Mouse (Mus musculus) limb, embryonic 13.5 days (tissue): ENCODE results near the gene Atxn2l. TPM values are rescaled to one million over a fixed set of nuclear protein-coding genes. Genes with fewer than 3 reads are reported as not detected.

Source experiments
- ATAC-seq: fragments of 200-750 bp; cut with Nextera tagmentation; 2 replicates; pipeline ENCODE4 v1.8.0; 2017; ENCODE audit warnings: low read depth, moderate number of reproducible peaks, moderate TSS enrichment; ENCODE audit not compliant: low FRiP score
- H3K27ac ChIP-seq: fragments of 300-500 bp; sonication (generic); 2 replicates; pipeline ENCODE4 v1.5.1; 2015; ENCODE audit warnings: inconsistent platforms, mild to moderate bottlenecking, moderate library complexity
- H3K27me3 ChIP-seq: fragments of 300-500 bp; sonication (generic); 2 replicates; pipeline ENCODE4 v1.6.1; 2015; ENCODE audit warnings: mild to moderate bottlenecking, inconsistent platforms
- H3K36me3 ChIP-seq: fragments of 300-500 bp; sonication (generic); 2 replicates; pipeline ENCODE4 v1.6.1; 2015; ENCODE audit warnings: inconsistent platforms, mild to moderate bottlenecking, moderate library complexity
- H3K4me1 ChIP-seq: fragments of 300-500 bp; sonication (generic); 2 replicates; pipeline ENCODE4 v1.6.1; 2015; ENCODE audit warnings: inconsistent platforms
- H3K4me2 ChIP-seq: fragments of 300-500 bp; sonication (generic); replicated peaks from 2 replicates; pipeline ENCODE4 v1.6.1; 2015; ENCODE audit warnings: inconsistent platforms, mild to moderate bottlenecking, moderate library complexity
- H3K4me3 ChIP-seq: fragments of 300-500 bp; sonication (generic); 2 replicates; pipeline ENCODE4 v1.5.1; 2015; ENCODE audit warnings: moderate library complexity, mild to moderate bottlenecking, inconsistent platforms
- H3K9ac ChIP-seq: fragments of 300-500 bp; sonication (generic); 2 replicates; pipeline ENCODE4 v1.6.1; 2015; ENCODE audit warnings: mild to moderate bottlenecking, inconsistent platforms
- H3K9me3 ChIP-seq: fragments of 300-500 bp; sonication (generic); 2 replicates; pipeline ENCODE4 v1.6.1; 2016; ENCODE audit warnings: inconsistent platforms
- WGBS: fragments of 180-500 bp; shearing (Covaris S2); methylation state at CpG from one replicate; pipeline ENCODE4 v1.1.7; 2015; 5-methylcytosine and 5-hydroxymethylcytosine counted together
- polyA plus RNA-seq: library from polyadenylated mRNA; unstranded; fragments of >200 nt; fragmentation: Nextera tagmentation; extraction: Ambion mirVana; gene quantifications from 2 replicates; pipeline ENCODE4 v1.2.1, GENCODE M21; 2015

Atxn2l gene
- polyA plus RNA-seq, 1 experiment from 2014 or later, result 51.8 TPM

DNA sequence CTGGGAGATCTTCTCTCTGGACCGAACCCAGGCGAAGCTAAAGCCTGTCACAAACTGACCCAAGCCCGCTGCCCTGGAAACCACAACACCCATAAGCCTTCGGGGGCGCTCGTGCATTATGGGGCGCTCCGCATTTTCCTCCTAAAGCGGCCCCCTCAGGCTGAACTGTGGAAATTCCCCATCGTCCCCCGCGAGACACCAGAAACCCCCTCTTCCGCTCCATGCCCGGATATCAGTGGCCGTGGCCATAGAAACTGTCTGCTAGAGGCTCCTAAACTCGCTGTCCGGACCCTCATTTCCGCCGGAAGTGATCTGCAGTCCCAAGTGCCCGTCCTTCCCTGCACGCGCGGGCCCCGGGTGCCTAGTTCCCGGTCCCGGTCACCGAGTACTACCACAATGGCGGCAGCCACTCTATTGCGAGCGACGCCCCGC, 16.2 kb downstream of the Atxn2l start, which contains the start of gene Tufm:
TSS of gene Tufm (plus strand) at position 310 of the 432 bp plus-strand sequence.
- ATAC-seq, result peak; percentile 94

GRCm38 (mm10) chr7:126482392-126482871, 20.8 kb downstream of the Atxn2l start:
- WGBS, result under 1% methylated on average over 23 of the region's 23 CpGs
- Histone ChIP-seq H3K4me2 (peak overlapping the region; percentile 67), H3K9ac (peak overlapping the region; percentile 58), H3K27me3 (no peaks in the 10 kb centered on the region), H3K36me3 (no peaks in the 10 kb centered on the region), H3K4me1 (peaks cover 8% of the 10 kb centered on the region), H3K4me3 (peak overlapping the region; percentile 38), H3K9me3 (no peaks in the 10 kb centered on the region; the same call in 1 of the 2 replicates), H3K27ac (peak overlapping the region; percentile 73)
- ATAC-seq, result peak; percentile 75

More for the DNA sequence above, 16.2 kb downstream of the Atxn2l start, which contains the start of gene Tufm:
- Histone ChIP-seq H3K27me3 (no peaks in the 10 kb centered on the region), H3K4me1 (peaks cover 18% of the 10 kb centered on the region), H3K27ac (peak within 1 kb of the TSS; percentile 75), H3K4me3 (peak within 1 kb of the TSS; percentile 56), H3K9me3 (no peaks in the 10 kb centered on the region), H3K9ac (peak within 1 kb of the TSS; percentile 81), H3K4me2 (peak within 1 kb of the TSS; percentile 83), H3K36me3 (peaks cover 32% of the 10 kb centered on the region)
- WGBS, result under 1% methylated on average over 32 of the region's 32 CpGs

DNA sequence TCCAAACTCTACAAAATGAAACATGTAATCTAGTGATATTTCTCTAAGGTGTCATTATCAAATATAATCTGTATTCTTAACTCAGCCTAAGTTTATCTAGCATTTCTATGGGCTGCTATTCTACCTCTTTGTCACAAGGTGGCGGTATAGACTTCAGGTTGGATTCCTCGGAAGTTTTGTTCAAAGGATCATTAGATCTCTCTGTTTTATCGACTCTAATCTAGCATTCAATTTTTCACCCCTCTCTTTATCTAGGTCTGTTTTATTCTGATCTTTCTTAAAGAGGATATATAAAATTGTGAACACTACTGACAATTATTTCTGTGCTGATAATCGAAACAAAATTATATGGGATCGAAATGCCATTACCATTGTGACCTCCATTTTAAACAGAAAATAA, 21.5 kb downstream of the Atxn2l start:
- Histone ChIP-seq H3K27me3 (no peaks in the 10 kb centered on the region), H3K9ac (no peak overlapping the region), H3K4me2 (no peak overlapping the region), H3K4me3 (no peak overlapping the region), H3K4me1 (peaks cover 8% of the 10 kb centered on the region), H3K36me3 (no peaks in the 10 kb centered on the region), H3K9me3 (no peaks in the 10 kb centered on the region; the same call in 1 of the 2 replicates), H3K27ac (no peak overlapping the region)
- WGBS, result 22% methylated on average over 5 of the region's 5 CpGs
- no peak for ATAC-seq

DNA sequence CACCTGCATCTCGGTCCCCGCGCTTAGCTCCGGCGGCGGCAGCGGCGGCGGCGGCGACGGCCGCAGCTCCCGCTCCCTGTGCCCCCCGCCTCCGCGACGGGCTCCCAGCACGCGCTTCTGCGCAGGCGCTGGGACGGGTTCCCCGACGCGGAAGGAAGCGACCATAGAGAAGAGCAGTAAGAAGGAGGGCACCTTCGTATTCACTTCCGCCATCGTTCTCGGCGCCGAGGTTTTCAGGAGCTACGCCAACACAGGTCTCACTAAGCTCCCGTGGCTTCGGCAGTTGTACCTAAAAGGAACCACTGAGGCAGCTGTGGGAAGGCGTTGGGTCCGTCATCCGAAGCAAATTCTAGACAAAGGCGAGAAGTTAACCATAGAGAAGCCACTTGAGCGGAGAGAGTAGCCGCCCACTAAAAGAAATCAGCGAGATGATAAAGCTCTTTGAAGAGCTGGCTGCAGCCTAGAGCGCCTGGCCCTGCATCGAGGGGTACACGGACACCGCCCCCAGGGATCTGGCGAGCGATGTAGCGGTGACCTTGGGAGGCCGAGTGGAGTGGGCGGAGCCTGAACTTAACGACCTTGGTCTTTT, 28.1 kb downstream of the Atxn2l start, which contains the start of gene Sh2b1:
TSS of gene Sh2b1 (minus strand) at position 432 of the 589 bp plus-strand sequence.
- under 1% methylated on average over 53 of the region's 53 CpGs for WGBS
- Histone ChIP-seq H3K4me1 (peaks cover 22% of the 10 kb centered on the region), H3K4me3 (peak within 1 kb of the TSS; percentile 71), H3K27ac (peak within 1 kb of the TSS; percentile 92), H3K4me2 (peak within 1 kb of the TSS; percentile 92), H3K9me3 (no peaks in the 10 kb centered on the region), H3K27me3 (no peaks in the 10 kb centered on the region), H3K9ac (peak within 1 kb of the TSS; percentile 91), H3K36me3 (peaks cover 29% of the 10 kb centered on the region)
- ATAC-seq, result peak; percentile 90

- H3K36me3 ChIP-seq, result peaks cover 35% of the 10 kb centered on the region
- H3K9ac ChIP-seq, result peak overlapping the region; percentile 91
- H3K4me2 ChIP-seq, result peak overlapping the region; percentile 92
- H3K4me1 ChIP-seq, result peaks cover 22% of the 10 kb centered on the region
- peak overlapping the region; percentile 71 for H3K4me3 ChIP-seq
- under 1% methylated on average over 23 of the region's 27 CpGs for WGBS
- no peaks in the 10 kb centered on the region for H3K9me3 ChIP-seq
- H3K27ac ChIP-seq, result peak overlapping the region; percentile 92
- ATAC-seq, result peak; percentile 57
- no peaks in the 10 kb centered on the region for H3K27me3 ChIP-seq
Observed at GRCm38 (mm10) chr7:126474486-126474955, 28.7 kb downstream of the Atxn2l start.

GRCm38 (mm10) chr7:126473470-126474086, 29.7 kb downstream of the Atxn2l start:
- WGBS, result 81% methylated on average over 9 of the region's 9 CpGs
- no peak for ATAC-seq

DNA sequence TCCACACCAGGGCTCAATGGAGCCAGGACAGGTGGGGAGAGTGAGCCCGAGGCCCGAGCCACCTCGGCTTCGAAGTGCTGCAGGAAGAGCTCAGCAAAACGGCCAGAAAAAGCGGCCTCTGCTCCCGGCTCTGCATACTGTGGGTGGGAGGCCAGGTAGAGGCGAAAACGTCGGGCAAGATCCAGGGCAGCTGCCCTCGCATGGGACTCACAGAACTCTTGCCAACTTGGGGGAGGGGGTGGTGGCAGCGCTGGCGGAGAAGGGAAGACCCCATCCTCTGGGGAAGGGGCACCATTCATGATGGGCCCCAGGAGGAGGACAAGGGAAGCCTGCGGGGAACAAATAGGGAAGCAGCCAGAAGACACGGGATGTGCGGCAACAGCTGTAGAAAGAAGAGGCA, 30.5 kb downstream of the Atxn2l start:
- no peak for ATAC-seq
- WGBS, result 92% methylated on average over 16 of the region's 16 CpGs
- no peaks in the 10 kb centered on the region for H3K27me3 ChIP-seq

More at GRCm38 (mm10) chr7:126473470-126474086, 29.7 kb downstream of the Atxn2l start:
- Histone ChIP-seq H3K27ac (no peak overlapping the region; the same call in 1 of the 2 replicates), H3K4me3 (peak overlapping the region; percentile 71), H3K9ac (peak overlapping the region; percentile 91), H3K4me2 (peak overlapping the region; percentile 92), H3K27me3 (no peaks in the 10 kb centered on the region), H3K4me1 (peaks cover 22% of the 10 kb centered on the region), H3K9me3 (no peaks in the 10 kb centered on the region), H3K36me3 (peaks cover 45% of the 10 kb centered on the region)

DNA sequence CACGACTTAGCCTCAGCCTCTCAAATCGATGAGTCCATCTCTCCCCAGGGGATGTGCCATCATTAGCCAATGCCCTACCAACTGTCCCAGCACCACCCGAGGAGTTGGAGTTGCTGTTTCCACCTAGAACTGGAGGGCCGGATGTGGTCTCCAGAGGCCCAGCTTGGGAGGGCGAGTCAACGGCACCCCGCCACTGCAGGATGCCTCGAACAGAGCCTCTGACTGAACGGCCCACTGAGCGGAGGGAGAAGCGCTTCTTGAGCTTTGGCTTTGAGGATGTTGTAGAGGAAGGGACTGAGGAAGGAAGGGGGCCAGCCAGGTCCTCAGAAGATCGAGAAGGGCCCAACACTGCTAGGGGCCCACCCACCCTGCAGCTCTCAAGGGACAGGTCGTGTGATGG, 30.9 kb downstream of the Atxn2l start:
- Histone ChIP-seq H3K27ac (no peak overlapping the region), H3K4me2 (no peak overlapping the region), H3K4me3 (no peak overlapping the region), H3K4me1 (peaks cover 22% of the 10 kb centered on the region), H3K36me3 (peaks cover 57% of the 10 kb centered on the region), H3K9ac (no peak overlapping the region), H3K27me3 (no peaks in the 10 kb centered on the region), H3K9me3 (no peaks in the 10 kb centered on the region)
- 86% methylated on average over 13 of the region's 13 CpGs for WGBS
- no peak for ATAC-seq

More for the DNA sequence above, 30.5 kb downstream of the Atxn2l start:
- Histone ChIP-seq H3K4me3 (no peak overlapping the region), H3K36me3 (peaks cover 53% of the 10 kb centered on the region), H3K9ac (no peak overlapping the region), H3K4me1 (peaks cover 22% of the 10 kb centered on the region), H3K27ac (no peak overlapping the region), H3K9me3 (no peaks in the 10 kb centered on the region), H3K4me2 (no peak overlapping the region)

GRCm38 (mm10) chr7:126471853-126472252, 31.4 kb downstream of the Atxn2l start:
- H3K4me1 ChIP-seq, result peaks cover 22% of the 10 kb centered on the region
- H3K9ac ChIP-seq, result no peak overlapping the region
- H3K9me3 ChIP-seq, result no peaks in the 10 kb centered on the region
- no peak overlapping the region for H3K4me3 ChIP-seq
- peaks cover 62% of the 10 kb centered on the region for H3K36me3 ChIP-seq
- WGBS, result 90% methylated on average over 4 of the region's 4 CpGs
- no peak for ATAC-seq
- no peak overlapping the region for H3K27ac ChIP-seq
- H3K4me2 ChIP-seq, result no peak overlapping the region
- no peaks in the 10 kb centered on the region for H3K27me3 ChIP-seq

GRCm38 (mm10) chr7:126471361-126471760, 31.9 kb downstream of the Atxn2l start:
- WGBS, result 88% methylated on average over 5 of the region's 5 CpGs
- no peak overlapping the region for H3K27ac ChIP-seq
- H3K27me3 ChIP-seq, result no peaks in the 10 kb centered on the region
- no peak for ATAC-seq
- H3K4me1 ChIP-seq, result peaks cover 25% of the 10 kb centered on the region
- no peak overlapping the region for H3K4me2 ChIP-seq
- no peak overlapping the region for H3K9ac ChIP-seq
- H3K9me3 ChIP-seq, result no peaks in the 10 kb centered on the region
- peaks cover 67% of the 10 kb centered on the region for H3K36me3 ChIP-seq
- H3K4me3 ChIP-seq, result no peak overlapping the region

- no peak for ATAC-seq
- peaks cover 71% of the 10 kb centered on the region for H3K36me3 ChIP-seq
- no peak overlapping the region for H3K4me2 ChIP-seq
- 82% methylated on average over 6 of the region's 6 CpGs for WGBS
- H3K9me3 ChIP-seq, result no peaks in the 10 kb centered on the region
- peaks cover 22% of the 10 kb centered on the region for H3K4me1 ChIP-seq
- no peak overlapping the region for H3K9ac ChIP-seq
- no peak overlapping the region for H3K4me3 ChIP-seq
- no peak overlapping the region for H3K27ac ChIP-seq
- H3K27me3 ChIP-seq, result no peaks in the 10 kb centered on the region
Observed at GRCm38 (mm10) chr7:126470077-126470476, 33.2 kb downstream of the Atxn2l start.
